Mouse (Mus musculus) spleen, adult 2 months (tissue): ENCODE measurements around the gene Slc38a6. TPM values are rescaled to one million over a fixed set of nuclear protein-coding genes. Genes with fewer than 3 reads are reported as not detected.

ENCODE experiments used
- DNase-seq, 2 experiments: peaks; one replicate each; pipeline versions ENCODE4 v3.0.0 to v3.0.0-alpha.2; 2012 to 2021; ENCODE audit warnings: low spot score in 2 of 2, low read depth in 1 of 2
- H3K27ac ChIP-seq: fragments of 200-500 bp; 2 replicates; pipeline ENCODE4 v1.5.1; 2012; ENCODE audit warnings: low read length, inconsistent platforms; ENCODE audit not compliant: insufficient read depth
- H3K27me3 ChIP-seq: fragments of 200-500 bp; 2 replicates; pipeline ENCODE4 v1.6.1; 2012; ENCODE audit warnings: mild to moderate bottlenecking, moderate library complexity, low read length, inconsistent platforms; ENCODE audit not compliant: control insufficient read depth, insufficient read depth
- H3K36me3 ChIP-seq: fragments of 200-500 bp; 2 replicates; pipeline ENCODE4 v1.6.1; 2012; ENCODE audit warnings: mild to moderate bottlenecking, low read length, inconsistent platforms; ENCODE audit not compliant: control insufficient read depth, insufficient read depth
- H3K4me1 ChIP-seq: fragments of 200-500 bp; 2 replicates; pipeline ENCODE4 v1.6.1; 2011; ENCODE audit warnings: inconsistent platforms; ENCODE audit not compliant: control insufficient read depth, insufficient read depth, insufficient read length
- H3K4me3 ChIP-seq: fragments of 200-500 bp; 2 replicates; pipeline ENCODE4 v1.5.1; 2011; ENCODE audit warnings: mild to moderate bottlenecking, inconsistent platforms; ENCODE audit not compliant: insufficient read depth, insufficient read length; ENCODE audit errors: extremely low read depth
- CTCF ChIP-seq: fragments of 200-500 bp; IDR thresholded peaks from 2 replicates; pipeline ENCODE4 v1.5.1; 2011; ENCODE audit warnings: mild to moderate bottlenecking, inconsistent platforms; ENCODE audit not compliant: insufficient read depth, insufficient read length, insufficient replicate concordance; ENCODE audit errors: extremely low read depth
- POLR2A ChIP-seq: fragments of 200-500 bp; IDR thresholded peaks from 2 replicates; pipeline ENCODE4 v1.6.1; 2011; ENCODE audit warnings: low read depth, low read length, inconsistent platforms
- WGBS: fragments of 180-500 bp; shearing (Covaris S2); methylation state at CpG from one replicate; pipeline ENCODE4 v1.1.7; 2018; 5-methylcytosine and 5-hydroxymethylcytosine counted together
- polyA plus RNA-seq: library from polyadenylated mRNA; depleted of rRNA; stranded (reverse); fragments of >200 nt; gene quantifications from 2 replicates; pipeline ENCODE4 v1.2.3, GENCODE M21; 2012

Gene Slc38a6
- polyA plus RNA-seq, 1 experiment: 14.6 TPM

GRCm38 (mm10) chr12:73265381-73265978, 21.1 kb upstream of the Slc38a6 start:
- H3K27me3 ChIP-seq: no peaks in the 10 kb centered on the region
- WGBS: 90% methylated on average over 3 of the region's 3 CpGs
- no peak for DNase-seq

GRCm38 (mm10) chr12:73266597-73266996, 20.0 kb upstream of the Slc38a6 start:
- no peaks in the 10 kb centered on the region for H3K27me3 ChIP-seq
- TF ChIP-seq CTCF (no peak), POLR2A (no peak)
- H3K27ac ChIP-seq: no peak overlapping the region
- 76% methylated on average over 1 of the region's 1 CpGs for WGBS
- no peak overlapping the region for H3K4me3 ChIP-seq
- no peaks in the 10 kb centered on the region for H3K36me3 ChIP-seq
- no peaks in the 10 kb centered on the region for H3K4me1 ChIP-seq
- no peak for DNase-seq

More at GRCm38 (mm10) chr12:73265381-73265978, 21.1 kb upstream of the Slc38a6 start:
- Histone ChIP-seq H3K4me3 (no peak overlapping the region), H3K36me3 (no peaks in the 10 kb centered on the region), H3K4me1 (no peaks in the 10 kb centered on the region), H3K27ac (no peak overlapping the region)
- TF ChIP-seq POLR2A (no peak), CTCF (no peak)

- TF ChIP-seq CTCF (no peak), POLR2A (no peak)
- H3K27me3 ChIP-seq: no peaks in the 10 kb centered on the region
- no peaks in the 10 kb centered on the region for H3K4me1 ChIP-seq
- H3K4me3 ChIP-seq: no peak overlapping the region
- peaks cover 3% of the 10 kb centered on the region; the same call in 1 of the 2 replicates for H3K36me3 ChIP-seq
- 94% methylated on average over 1 of the region's 1 CpGs for WGBS
- H3K27ac ChIP-seq: no peak overlapping the region
- no peak for DNase-seq
Measured at GRCm38 (mm10) chr12:73268497-73268896, 18.1 kb upstream of the Slc38a6 start.

GRCm38 (mm10) chr12:73269531-73269930, 17.0 kb upstream of the Slc38a6 start:
- H3K36me3 ChIP-seq: peaks cover 3% of the 10 kb centered on the region; the same call in 1 of the 2 replicates
- no peaks in the 10 kb centered on the region for H3K27me3 ChIP-seq
- no peak overlapping the region for H3K27ac ChIP-seq
- no peak for DNase-seq
- H3K4me3 ChIP-seq: no peak overlapping the region
- no peaks in the 10 kb centered on the region for H3K4me1 ChIP-seq
- TF ChIP-seq CTCF (no peak), POLR2A (no peak)
- WGBS: 89% methylated on average over 3 of the region's 3 CpGs

GRCm38 (mm10) chr12:73269933-73270332, 16.6 kb upstream of the Slc38a6 start:
- DNase-seq: no peak
- Histone ChIP-seq H3K36me3 (peaks cover 3% of the 10 kb centered on the region; the same call in 1 of the 2 replicates), H3K4me1 (no peaks in the 10 kb centered on the region), H3K27me3 (no peaks in the 10 kb centered on the region), H3K4me3 (no peak overlapping the region), H3K27ac (no peak overlapping the region)
- TF ChIP-seq POLR2A (no peak), CTCF (no peak)
- WGBS: 95% methylated on average over 4 of the region's 4 CpGs

- H3K4me3 ChIP-seq: no peak overlapping the region
Measured at GRCm38 (mm10) chr12:73274921-73275320, 11.7 kb upstream of the Slc38a6 start.

GRCm38 (mm10) chr12:73287609-73288008, 1.0 kb downstream of the Slc38a6 start:
- 74% methylated on average over 8 of the region's 8 CpGs for WGBS
- Histone ChIP-seq H3K4me1 (no peaks in the 10 kb centered on the region), H3K36me3 (peaks cover 5% of the 10 kb centered on the region; the same call in 1 of the 2 replicates), H3K27me3 (no peaks in the 10 kb centered on the region), H3K4me3 (no peak overlapping the region), H3K27ac (no peak overlapping the region)
- DNase-seq: no peak
- TF ChIP-seq POLR2A (no peak), CTCF (no peak)

More at GRCm38 (mm10) chr12:73274921-73275320, 11.7 kb upstream of the Slc38a6 start:
- Histone ChIP-seq H3K36me3 (peaks cover 8% of the 10 kb centered on the region), H3K27ac (no peak overlapping the region), H3K27me3 (no peaks in the 10 kb centered on the region), H3K4me1 (no peaks in the 10 kb centered on the region)
- TF ChIP-seq POLR2A: no peak
- TF ChIP-seq CTCF: no peak
- 89% methylated on average over 3 of the region's 3 CpGs for WGBS
- DNase-seq: no peak
